Mouse (Mus musculus) midbrain, postnatal 0 days (tissue): ENCODE data around the gene Proca1. TPM values are rescaled to one million over a fixed set of nuclear protein-coding genes. Genes with fewer than 3 reads are reported as not detected.

ENCODE experiments used
- ATAC-seq: fragments of 200-750 bp; cut with Nextera tagmentation; 2 replicates; pipeline ENCODE4 v1.8.0; 2017; ENCODE audit warnings: moderate number of reproducible peaks, mild to moderate bottlenecking, moderate TSS enrichment, moderate library complexity; ENCODE audit not compliant: low FRiP score
- DNase-seq: peaks from one replicate; pipeline ENCODE4 v3.0.0-alpha.2; 2015; ENCODE audit warnings: low spot score
- H3K27ac ChIP-seq: fragments of 300-500 bp; sonication (generic); 2 replicates; pipeline ENCODE4 v1.5.1; 2014; ENCODE audit warnings: low read depth, mild to moderate bottlenecking, low read length, mixed read lengths
- H3K27me3 ChIP-seq: fragments of 300-500 bp; sonication (generic); 2 replicates; pipeline ENCODE4 v1.6.1; 2014; ENCODE audit warnings: low read length, control low read depth, mixed read lengths; ENCODE audit not compliant: insufficient read depth
- H3K36me3 ChIP-seq: fragments of 300-500 bp; sonication (generic); 2 replicates; pipeline ENCODE4 v1.6.1; 2014; ENCODE audit warnings: low read length, control low read depth, mixed read lengths; ENCODE audit not compliant: insufficient read depth
- H3K4me1 ChIP-seq: fragments of 300-500 bp; sonication (generic); 2 replicates; pipeline ENCODE4 v1.6.1; 2014; ENCODE audit warnings: mild to moderate bottlenecking, control low read depth, antibody characterized with exemption, low read length, mixed read lengths; ENCODE audit not compliant: insufficient read depth
- H3K4me2 ChIP-seq: fragments of 300-500 bp; sonication (generic); 2 replicates; pipeline ENCODE4 v1.6.1; 2014; ENCODE audit warnings: low read depth, mild to moderate bottlenecking, low read length, mixed read lengths; ENCODE audit not compliant: poor library complexity, severe bottlenecking
- H3K4me3 ChIP-seq: fragments of 300-500 bp; sonication (generic); 2 replicates; pipeline ENCODE4 v1.5.1; 2014; ENCODE audit warnings: low read depth, mild to moderate bottlenecking, low read length, moderate library complexity
- H3K9ac ChIP-seq: fragments of 300-500 bp; sonication (generic); replicated peaks from 2 replicates; pipeline ENCODE4 v1.6.1; 2014; ENCODE audit warnings: mild to moderate bottlenecking, low read length, moderate library complexity, mixed read lengths; ENCODE audit not compliant: poor library complexity, severe bottlenecking
- H3K9me3 ChIP-seq: fragments of 300-500 bp; sonication (generic); 2 replicates; pipeline ENCODE4 v1.6.1; 2016; ENCODE audit warnings: low read length, control low read depth
- CTCF ChIP-seq: IDR thresholded peaks from 2 replicates; pipeline ENCODE4 v1.5.1; 2016; ENCODE audit warnings: antibody characterized with exemption, mild to moderate bottlenecking
- WGBS: fragments of 180-500 bp; shearing (Covaris S2); extraction: QIAGEN DNeasy Blood & Tissue Kit; methylation state at CpG from one replicate; pipeline ENCODE4 v1.1.7; 2014; 5-methylcytosine and 5-hydroxymethylcytosine counted together
- polyA plus RNA-seq: library from polyadenylated mRNA; unstranded; fragments of >200 nt; fragmentation: Nextera tagmentation; extraction: Ambion mirVana; gene quantifications from 2 replicates; pipeline ENCODE4 v1.2.1, GENCODE M21; 2015
- total RNA-seq: library from RNA; depleted of rRNA; stranded (reverse); fragments of >200 nt; gene quantifications from 2 replicates; pipeline ENCODE4 v1.2.3, GENCODE M21; 2014

Proca1 gene
- total and polyA plus RNA-seq, 2 experiments from 2014 or later: 1.0 to 3.3 TPM

- peak; percentile 38 for DNase-seq
- no peak overlapping the region for H3K9ac ChIP-seq
Observed at GRCm38 (mm10) chr11:78172034-78172747, 21.0 kb upstream of the Proca1 start.

GRCm38 (mm10) chr11:78172748-78173383, 20.3 kb upstream of the Proca1 start:
- no peak overlapping the region for H3K9ac ChIP-seq
- no peak overlapping the region for H3K4me2 ChIP-seq
- no peaks in the 10 kb centered on the region for H3K9me3 ChIP-seq
- H3K4me3 ChIP-seq: no peak overlapping the region
- no peak for ATAC-seq
- WGBS: 88% methylated on average over 19 of the region's 19 CpGs
- no peaks in the 10 kb centered on the region for H3K27me3 ChIP-seq
- TF ChIP-seq CTCF: no peak
- no peaks in the 10 kb centered on the region for H3K36me3 ChIP-seq
- no peak for DNase-seq
- H3K27ac ChIP-seq: no peak overlapping the region
- peaks cover 7% of the 10 kb centered on the region; the same call in 1 of the 2 replicates for H3K4me1 ChIP-seq

More at GRCm38 (mm10) chr11:78172034-78172747, 21.0 kb upstream of the Proca1 start:
- H3K4me3 ChIP-seq: no peak overlapping the region
- WGBS: 85% methylated on average over 16 of the region's 16 CpGs
- no peak overlapping the region for H3K4me2 ChIP-seq
- peaks cover 4% of the 10 kb centered on the region; the same call in 1 of the 2 replicates for H3K4me1 ChIP-seq
- H3K9me3 ChIP-seq: no peaks in the 10 kb centered on the region
- no peak for ATAC-seq
- TF ChIP-seq CTCF: peak; percentile 57
- H3K36me3 ChIP-seq: no peaks in the 10 kb centered on the region
- no peaks in the 10 kb centered on the region for H3K27me3 ChIP-seq
- no peak overlapping the region for H3K27ac ChIP-seq

- Histone ChIP-seq H3K36me3 (peaks cover 1% of the 10 kb centered on the region; the same call in 1 of the 2 replicates), H3K4me2 (no peak overlapping the region), H3K9ac (peak overlapping the region; percentile 29; the same call in 1 of the 2 replicates), H3K4me3 (no peak overlapping the region), H3K27me3 (no peaks in the 10 kb centered on the region), H3K9me3 (no peaks in the 10 kb centered on the region), H3K4me1 (peaks cover 10% of the 10 kb centered on the region; the same call in 1 of the 2 replicates), H3K27ac (no peak overlapping the region)
- ATAC-seq: no peak
- WGBS: 91% methylated on average over 3 of the region's 3 CpGs
- DNase-seq: no peak
- TF ChIP-seq CTCF: no peak
Observed at GRCm38 (mm10) chr11:78174506-78174905, 18.7 kb upstream of the Proca1 start.

- peak overlapping the region; percentile 52; the same call in 1 of the 2 replicates for H3K9ac ChIP-seq
- peak overlapping the region; percentile 62 for H3K4me3 ChIP-seq
- peaks cover 10% of the 10 kb centered on the region; the same call in 1 of the 2 replicates for H3K4me1 ChIP-seq
- H3K27ac ChIP-seq: no peak overlapping the region
- TF ChIP-seq CTCF: peak; percentile 32; the same call in 1 of the 2 replicates
- DNase-seq (no peak), ATAC-seq (no peak)
- H3K27me3 ChIP-seq: no peaks in the 10 kb centered on the region
- H3K4me2 ChIP-seq: peak overlapping the region; percentile 69
- peaks cover 15% of the 10 kb centered on the region for H3K36me3 ChIP-seq
- 5% methylated on average over 9 of the region's 10 CpGs for WGBS
- no peaks in the 10 kb centered on the region for H3K9me3 ChIP-seq
Observed at GRCm38 (mm10) chr11:78175771-78176401, 17.3 kb upstream of the Proca1 start.

GRCm38 (mm10) chr11:78176402-78176862, 16.8 kb upstream of the Proca1 start, which contains the start of the genes Nek8 and Tlcd1:
TSS of gene Nek8 (minus strand) at chr11:78176675.
TSS of gene Tlcd1 (plus strand) at chr11:78176711.
- ATAC-seq: peak; percentile 18; the same call in 1 of the 2 replicates
- peak within 1 kb of the TSS; percentile 52 for H3K9ac ChIP-seq
- H3K36me3 ChIP-seq: peaks cover 19% of the 10 kb centered on the region
- DNase-seq: peak; percentile 87
- no peak for TF ChIP-seq CTCF
- peak within 1 kb of the TSS; percentile 62 for H3K4me3 ChIP-seq
- H3K4me1 ChIP-seq: peaks cover 10% of the 10 kb centered on the region; the same call in 1 of the 2 replicates
- no peaks in the 10 kb centered on the region for H3K9me3 ChIP-seq
- H3K27me3 ChIP-seq: no peaks in the 10 kb centered on the region
- H3K27ac ChIP-seq: no peak within 1 kb of the TSS
- under 1% methylated on average over 32 of the region's 32 CpGs for WGBS
- peak within 1 kb of the TSS; percentile 69 for H3K4me2 ChIP-seq
